Mouse (Mus musculus): ENCODE data around the gene Tank. TPM values are rescaled to one million over a fixed set of nuclear protein-coding genes. Genes with fewer than 3 reads are reported as not detected.
A peak's percentile ranks its signal among the peaks of the same experiment; 100 is the strongest.

The Tank gene
- polyA plus RNA-seq, 1 experiment from 2014 or later: 36.6 TPM

DNA sequence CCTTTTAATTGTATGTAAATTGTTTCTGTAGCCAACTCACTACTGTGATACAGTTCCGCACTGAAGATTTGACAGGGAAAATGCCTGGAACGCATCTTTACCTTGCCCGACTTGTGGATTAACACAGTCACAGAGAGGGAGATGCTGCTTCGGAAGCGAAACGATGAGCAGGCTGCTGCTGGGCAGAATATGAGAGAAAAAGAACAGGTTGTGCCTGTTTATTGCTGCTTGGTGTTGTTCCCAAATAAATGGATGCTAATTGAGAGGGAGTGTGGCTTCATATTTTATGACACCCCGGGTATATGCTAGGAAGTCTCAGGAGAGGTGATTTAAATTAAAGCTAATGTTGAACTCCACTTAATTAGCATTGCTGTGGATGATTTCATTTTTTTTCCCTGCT is 23.0 kb upstream of the Tank start:
- no peak overlapping the region for H3K9ac ChIP-seq (replicated peaks; ENCODE audit: low read depth, low read length)
- no peaks in the 10 kb centered on the region for H3K9me3 ChIP-seq (ENCODE audit: control insufficient read depth, low read depth, low read length)
- no peak overlapping the region for H3K4me2 ChIP-seq (replicated peaks; ENCODE audit: low read depth, low read length)
- H3K27me3 ChIP-seq (ENCODE audit: control insufficient read depth, insufficient read depth, low read length): no peaks in the 10 kb centered on the region
- ATAC-seq (ENCODE audit: insufficient number of reproducible peaks, insufficient read depth, low FRiP score, low read depth): no peak
- H3K4me3 ChIP-seq (ENCODE audit: low read depth, low read length): no peak overlapping the region
- 88% methylated on average over 7 of the region's 7 CpGs for WGBS
- no peaks in the 10 kb centered on the region for H3K36me3 ChIP-seq (ENCODE audit: control insufficient read depth, insufficient read depth, low read length)
- no peaks in the 10 kb centered on the region for H3K4me1 ChIP-seq (ENCODE audit: control insufficient read depth, insufficient read depth, low read length)
- H3K27ac ChIP-seq (ENCODE audit: low read length): no peak overlapping the region

DNA sequence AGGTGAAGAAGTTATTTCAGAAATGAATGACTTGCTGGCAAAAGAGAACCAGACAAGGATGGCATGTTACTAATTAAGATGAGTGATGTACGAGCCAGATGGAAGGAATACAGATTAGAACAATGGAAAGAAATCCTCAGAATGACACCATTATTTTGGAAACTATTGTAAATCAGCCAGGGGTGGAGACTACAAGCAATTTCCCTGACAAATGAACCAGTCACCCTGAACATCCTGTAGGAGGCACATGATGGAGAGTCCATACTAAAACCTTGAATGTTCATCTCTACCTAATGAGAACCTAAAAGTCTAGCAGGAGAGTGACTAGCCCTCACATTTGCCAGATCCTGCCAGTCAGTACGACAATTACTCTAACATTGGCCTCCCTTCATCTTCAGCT is 22.6 kb upstream of the Tank start:
- Histone ChIP-seq H3K27me3 (ENCODE audit: control insufficient read depth, insufficient read depth, low read length) (no peaks in the 10 kb centered on the region), H3K27ac (ENCODE audit: low read length) (no peak overlapping the region), H3K9ac (replicated peaks; ENCODE audit: low read depth, low read length) (no peak overlapping the region), H3K4me3 (ENCODE audit: low read depth, low read length) (no peak overlapping the region), H3K4me1 (ENCODE audit: control insufficient read depth, insufficient read depth, low read length) (no peaks in the 10 kb centered on the region), H3K4me2 (replicated peaks; ENCODE audit: low read depth, low read length) (no peak overlapping the region), H3K9me3 (ENCODE audit: control insufficient read depth, low read depth, low read length) (no peaks in the 10 kb centered on the region), H3K36me3 (ENCODE audit: control insufficient read depth, insufficient read depth, low read length) (no peaks in the 10 kb centered on the region)
- WGBS: 62% methylated on average over 2 of the region's 2 CpGs
- ATAC-seq (ENCODE audit: insufficient number of reproducible peaks, insufficient read depth, low FRiP score, low read depth): no peak

- Histone ChIP-seq H3K36me3 (ENCODE audit: control insufficient read depth, insufficient read depth, low read length) (no peaks in the 10 kb centered on the region), H3K27me3 (ENCODE audit: control insufficient read depth, insufficient read depth, low read length) (no peaks in the 10 kb centered on the region), H3K4me1 (ENCODE audit: control insufficient read depth, insufficient read depth, low read length) (no peaks in the 10 kb centered on the region), H3K27ac (ENCODE audit: low read length) (no peak overlapping the region), H3K9me3 (ENCODE audit: control insufficient read depth, low read depth, low read length) (no peaks in the 10 kb centered on the region), H3K4me3 (ENCODE audit: low read depth, low read length) (no peak overlapping the region), H3K9ac (replicated peaks; ENCODE audit: low read depth, low read length) (no peak overlapping the region), H3K4me2 (replicated peaks; ENCODE audit: low read depth, low read length) (no peak overlapping the region)
- WGBS: 71% methylated on average over 3 of the region's 3 CpGs
- no peak for ATAC-seq (ENCODE audit: insufficient number of reproducible peaks, insufficient read depth, low FRiP score, low read depth)
Observed at GRCm38 (mm10) chr2:61556639-61557038, 21.7 kb upstream of the Tank start.

DNA sequence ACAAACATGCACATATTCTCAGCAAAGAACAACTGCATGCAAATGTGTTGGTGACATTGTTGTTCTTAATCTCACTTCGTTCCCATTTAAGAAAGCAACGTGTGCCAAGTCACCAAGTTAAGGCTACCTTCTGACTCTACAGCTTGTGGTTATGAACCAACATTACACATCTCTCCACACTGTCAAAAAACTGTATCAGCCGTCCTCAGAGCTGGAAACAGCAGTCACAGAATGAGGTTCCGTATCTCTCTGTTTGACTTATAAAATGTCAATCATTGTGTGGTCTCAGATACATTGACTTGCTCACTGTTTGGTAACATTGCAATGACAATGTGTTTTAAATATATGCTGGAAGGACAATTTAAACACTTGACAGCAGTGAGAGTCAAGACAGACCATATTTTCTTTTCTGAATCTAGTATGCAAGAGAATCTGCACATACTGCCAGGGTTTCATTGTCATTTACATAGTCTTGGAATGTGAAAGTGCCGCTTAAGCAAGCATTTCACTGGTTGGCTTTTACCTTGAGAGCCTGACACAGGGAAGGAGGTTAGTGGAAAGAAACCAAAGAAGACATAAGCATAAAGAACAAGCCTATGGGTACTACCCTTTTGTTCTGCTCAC is 20.4 kb upstream of the Tank start:
- ATAC-seq (ENCODE audit: insufficient number of reproducible peaks, insufficient read depth, low FRiP score, low read depth): no peak
- no peak overlapping the region for H3K4me3 ChIP-seq (ENCODE audit: low read depth, low read length)
- H3K27ac ChIP-seq (ENCODE audit: low read length): no peak overlapping the region
- H3K9me3 ChIP-seq (ENCODE audit: control insufficient read depth, low read depth, low read length): no peaks in the 10 kb centered on the region
- H3K27me3 ChIP-seq (ENCODE audit: control insufficient read depth, insufficient read depth, low read length): no peaks in the 10 kb centered on the region
- no peak overlapping the region for H3K9ac ChIP-seq (replicated peaks; ENCODE audit: low read depth, low read length)
- no peaks in the 10 kb centered on the region for H3K36me3 ChIP-seq (ENCODE audit: control insufficient read depth, insufficient read depth, low read length)
- no peak overlapping the region for H3K4me2 ChIP-seq (replicated peaks; ENCODE audit: low read depth, low read length)
- H3K4me1 ChIP-seq (ENCODE audit: control insufficient read depth, insufficient read depth, low read length): no peaks in the 10 kb centered on the region
- WGBS: 80% methylated on average over 5 of the region's 5 CpGs

DNA sequence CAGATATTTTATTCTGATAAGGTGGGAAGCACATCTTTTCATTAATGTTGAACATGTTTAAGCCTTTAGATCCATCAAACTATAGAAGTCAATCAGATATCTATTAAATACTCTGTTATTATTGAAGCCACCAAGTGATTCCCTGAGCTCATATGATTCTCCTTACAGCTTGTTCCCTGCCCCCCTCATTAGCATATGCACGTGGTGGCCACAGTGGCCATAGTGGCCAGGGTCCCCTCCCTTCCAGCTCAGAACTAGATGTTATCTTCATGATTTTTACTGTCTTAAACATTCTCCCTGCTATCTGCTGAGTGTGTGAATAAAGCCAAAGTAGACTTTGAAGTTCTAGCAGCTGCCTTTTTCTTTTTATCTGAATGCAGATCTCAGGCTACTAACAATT is 17.3 kb upstream of the Tank start:
- H3K9me3 ChIP-seq (ENCODE audit: control insufficient read depth, low read depth, low read length): no peaks in the 10 kb centered on the region
- no peaks in the 10 kb centered on the region for H3K4me1 ChIP-seq (ENCODE audit: control insufficient read depth, insufficient read depth, low read length)
- H3K4me2 ChIP-seq (replicated peaks; ENCODE audit: low read depth, low read length): no peak overlapping the region
- 5% methylated on average over 1 of the region's 1 CpGs for WGBS
- no peak overlapping the region for H3K4me3 ChIP-seq (ENCODE audit: low read depth, low read length)
- no peak for ATAC-seq (ENCODE audit: insufficient number of reproducible peaks, insufficient read depth, low FRiP score, low read depth)
- H3K36me3 ChIP-seq (ENCODE audit: control insufficient read depth, insufficient read depth, low read length): no peaks in the 10 kb centered on the region
- no peak overlapping the region for H3K27ac ChIP-seq (ENCODE audit: low read length)
- no peak overlapping the region for H3K9ac ChIP-seq (replicated peaks; ENCODE audit: low read depth, low read length)
- no peaks in the 10 kb centered on the region for H3K27me3 ChIP-seq (ENCODE audit: control insufficient read depth, insufficient read depth, low read length)

DNA sequence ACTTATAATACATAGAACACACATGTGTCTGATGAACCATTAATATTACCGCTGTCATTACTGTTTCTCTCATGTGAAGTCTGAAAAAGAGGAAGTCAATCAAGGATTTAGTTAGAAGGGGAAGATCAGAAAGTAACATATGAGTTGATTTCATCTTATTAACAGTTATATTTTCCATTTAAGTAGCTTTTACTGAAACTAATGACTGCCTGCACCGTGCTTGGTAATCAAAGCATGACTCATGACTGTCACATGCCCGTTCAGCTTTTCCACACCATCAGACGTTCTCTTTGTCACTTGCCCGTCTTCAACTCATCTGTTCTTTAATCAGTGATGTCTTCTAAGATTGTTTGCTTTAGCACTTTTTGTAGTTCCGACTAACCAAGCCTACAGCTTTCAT is 15.2 kb upstream of the Tank start:
- H3K9me3 ChIP-seq (ENCODE audit: control insufficient read depth, low read depth, low read length): no peaks in the 10 kb centered on the region
- ATAC-seq (ENCODE audit: insufficient number of reproducible peaks, insufficient read depth, low FRiP score, low read depth): no peak
- WGBS: 83% methylated on average over 6 of the region's 6 CpGs

GRCm38 (mm10) chr2:61567045-61567783 is 11.2 kb upstream of the Tank start:
- H3K4me2 ChIP-seq (replicated peaks; ENCODE audit: low read depth, low read length): no peak overlapping the region
- no peaks in the 10 kb centered on the region for H3K4me1 ChIP-seq (ENCODE audit: control insufficient read depth, insufficient read depth, low read length)
- no peak overlapping the region for H3K4me3 ChIP-seq (ENCODE audit: low read depth, low read length)
- no peaks in the 10 kb centered on the region for H3K9me3 ChIP-seq (ENCODE audit: control insufficient read depth, low read depth, low read length)
- 64% methylated on average over 4 of the region's 4 CpGs for WGBS
- H3K27me3 ChIP-seq (ENCODE audit: control insufficient read depth, insufficient read depth, low read length): no peaks in the 10 kb centered on the region
- H3K36me3 ChIP-seq (ENCODE audit: control insufficient read depth, insufficient read depth, low read length): no peaks in the 10 kb centered on the region
- peak; percentile 49; the same call in 1 of the 2 replicates for ATAC-seq (ENCODE audit: insufficient number of reproducible peaks, insufficient read depth, low FRiP score, low read depth)
- no peak overlapping the region for H3K27ac ChIP-seq (ENCODE audit: low read length)
- H3K9ac ChIP-seq (replicated peaks; ENCODE audit: low read depth, low read length): no peak overlapping the region

More for the DNA sequence above, 15.2 kb upstream of the Tank start:
- Histone ChIP-seq H3K4me3 (ENCODE audit: low read depth, low read length) (no peak overlapping the region), H3K36me3 (ENCODE audit: control insufficient read depth, insufficient read depth, low read length) (no peaks in the 10 kb centered on the region), H3K9ac (replicated peaks; ENCODE audit: low read depth, low read length) (no peak overlapping the region), H3K4me1 (ENCODE audit: control insufficient read depth, insufficient read depth, low read length) (no peaks in the 10 kb centered on the region), H3K4me2 (replicated peaks; ENCODE audit: low read depth, low read length) (no peak overlapping the region), H3K27ac (ENCODE audit: low read length) (no peak overlapping the region), H3K27me3 (ENCODE audit: control insufficient read depth, insufficient read depth, low read length) (no peaks in the 10 kb centered on the region)

DNA sequence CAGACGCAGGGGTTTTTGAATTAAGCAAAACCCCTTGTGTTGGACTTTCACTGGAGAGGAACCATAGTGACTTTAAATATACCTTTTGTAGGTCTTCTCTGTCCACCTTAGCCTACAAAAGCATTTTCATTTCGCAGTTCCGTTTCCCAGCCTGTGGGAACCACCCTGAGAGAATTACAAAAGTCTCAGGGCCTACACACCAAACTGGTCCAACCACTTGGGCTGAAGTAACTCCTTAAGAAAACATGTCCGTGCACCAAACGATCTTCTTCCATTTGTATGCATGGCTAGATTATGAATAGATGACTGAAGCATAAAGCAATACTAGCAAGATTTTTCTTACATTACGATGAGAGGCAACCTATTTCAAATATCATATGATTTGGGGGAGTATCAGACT is 9.2 kb upstream of the Tank start:
- Histone ChIP-seq H3K27me3 (ENCODE audit: control insufficient read depth, insufficient read depth, low read length) (no peaks in the 10 kb centered on the region), H3K4me2 (replicated peaks; ENCODE audit: low read depth, low read length) (no peak overlapping the region), H3K4me1 (ENCODE audit: control insufficient read depth, insufficient read depth, low read length) (no peaks in the 10 kb centered on the region), H3K27ac (ENCODE audit: low read length) (no peak overlapping the region), H3K9me3 (ENCODE audit: control insufficient read depth, low read depth, low read length) (no peaks in the 10 kb centered on the region), H3K4me3 (ENCODE audit: low read depth, low read length) (no peak overlapping the region), H3K9ac (replicated peaks; ENCODE audit: low read depth, low read length) (no peak overlapping the region), H3K36me3 (ENCODE audit: control insufficient read depth, insufficient read depth, low read length) (no peaks in the 10 kb centered on the region)
- 74% methylated on average over 6 of the region's 6 CpGs for WGBS
- ATAC-seq (ENCODE audit: insufficient number of reproducible peaks, insufficient read depth, low FRiP score, low read depth): no peak
